Mouse (Mus musculus) ES-E14 (cell line): ENCODE data around the gene Sqstm1. TPM values are rescaled to one million over a fixed set of nuclear protein-coding genes. Genes with fewer than 3 reads are reported as not detected.

Experiments used
- DNase-seq: peaks from one replicate; pipeline ENCODE4 v3.0.0-alpha.2; 2013; ENCODE audit warnings: low read depth, low spot score
- H3K27ac ChIP-seq: 2 replicates; pipeline ENCODE4 v1.5.1; 2012; ENCODE audit warnings: low read depth, mild to moderate bottlenecking, low read length, moderate library complexity, mixed read lengths; ENCODE audit not compliant: poor library complexity, insufficient read depth, severe bottlenecking
- H3K36me3 ChIP-seq: 2 replicates; pipeline ENCODE4 v1.6.1; 2012; ENCODE audit warnings: mild to moderate bottlenecking, low read length, moderate library complexity, mixed read lengths; ENCODE audit not compliant: control insufficient read depth, poor library complexity, insufficient read depth, severe bottlenecking
- H3K4me1 ChIP-seq, 2 experiments: fragments of 150-350 bp in 1 of 2; sonication (generic) in 1 of 2; 2 replicates each; pipeline ENCODE4 v1.6.1; 2012; ENCODE audit warnings: low read length in 2 of 2, mild to moderate bottlenecking in 1 of 2, mixed read lengths in 1 of 2; ENCODE audit not compliant: control insufficient read depth in 2 of 2, insufficient read depth in 2 of 2, poor library complexity in 1 of 2
- H3K4me3 ChIP-seq, 2 experiments: fragments of 150-350 bp in 1 of 2; sonication (generic) in 1 of 2; 2 replicates each; pipeline ENCODE4 v1.5.1; 2012; ENCODE audit warnings: low read length in 2 of 2, low read depth in 1 of 2, mild to moderate bottlenecking in 1 of 2, mixed read lengths in 1 of 2; ENCODE audit not compliant: insufficient read depth in 1 of 2, poor library complexity in 1 of 2, severe bottlenecking in 1 of 2
- H3K9ac ChIP-seq: 2 replicates; pipeline ENCODE4 v1.6.1; 2012; ENCODE audit warnings: low read depth, mild to moderate bottlenecking, low read length, mixed read lengths; ENCODE audit not compliant: poor library complexity, insufficient read depth, severe bottlenecking
- H3K9me3 ChIP-seq: fragments of 150-350 bp; sonication (generic); 2 replicates; pipeline ENCODE4 v1.6.1; 2012; ENCODE audit warnings: low read depth, mild to moderate bottlenecking, low read length; ENCODE audit not compliant: control insufficient read depth, insufficient read depth
- CHD2 ChIP-seq: IDR thresholded peaks from 2 replicates; pipeline ENCODE4 v1.6.1; 2014; ENCODE audit warnings: mild to moderate bottlenecking, low read depth, low read length, inconsistent platforms
- HCFC1 ChIP-seq: IDR thresholded peaks from 2 replicates; pipeline ENCODE4 v1.6.1; 2012; ENCODE audit warnings: low read length, inconsistent platforms, borderline replicate concordance; ENCODE audit not compliant: insufficient read depth
- MAFK ChIP-seq: IDR thresholded peaks from 2 replicates; pipeline ENCODE4 v1.6.1; 2014; ENCODE audit warnings: mild to moderate bottlenecking, low read depth, low read length, inconsistent platforms; ENCODE audit not compliant: insufficient read depth
- ZC3H11A ChIP-seq: IDR thresholded peaks from 2 replicates; pipeline ENCODE4 v1.6.1; 2012; ENCODE audit warnings: low read depth, mild to moderate bottlenecking, inconsistent platforms, low read length, borderline replicate concordance
- ZNF384 ChIP-seq: IDR thresholded peaks from 2 replicates; pipeline ENCODE4 v1.6.1; 2012; ENCODE audit warnings: low read depth, low read length, inconsistent platforms
- in situ Hi-C, 2 experiments: fragments of 600-800 bp; cut with MboI; formaldehyde crosslinking; loops; one replicate each; pipeline ENCODE4 v1.15.1; 2025; ENCODE audit warnings: low sequenced_read_pairs in 2 of 2, inconsistent platforms in 1 of 2; ENCODE audit not compliant: unreplicated experiment in 2 of 2
- total RNA-seq: library from RNA; depleted of rRNA; stranded (reverse); fragments of 300-350 nt; gene quantifications from 2 replicates; pipeline ENCODE4 v1.2.3, GENCODE M21; 2012

Gene Sqstm1
- total RNA-seq, 1 experiment = 234 TPM

DNA sequence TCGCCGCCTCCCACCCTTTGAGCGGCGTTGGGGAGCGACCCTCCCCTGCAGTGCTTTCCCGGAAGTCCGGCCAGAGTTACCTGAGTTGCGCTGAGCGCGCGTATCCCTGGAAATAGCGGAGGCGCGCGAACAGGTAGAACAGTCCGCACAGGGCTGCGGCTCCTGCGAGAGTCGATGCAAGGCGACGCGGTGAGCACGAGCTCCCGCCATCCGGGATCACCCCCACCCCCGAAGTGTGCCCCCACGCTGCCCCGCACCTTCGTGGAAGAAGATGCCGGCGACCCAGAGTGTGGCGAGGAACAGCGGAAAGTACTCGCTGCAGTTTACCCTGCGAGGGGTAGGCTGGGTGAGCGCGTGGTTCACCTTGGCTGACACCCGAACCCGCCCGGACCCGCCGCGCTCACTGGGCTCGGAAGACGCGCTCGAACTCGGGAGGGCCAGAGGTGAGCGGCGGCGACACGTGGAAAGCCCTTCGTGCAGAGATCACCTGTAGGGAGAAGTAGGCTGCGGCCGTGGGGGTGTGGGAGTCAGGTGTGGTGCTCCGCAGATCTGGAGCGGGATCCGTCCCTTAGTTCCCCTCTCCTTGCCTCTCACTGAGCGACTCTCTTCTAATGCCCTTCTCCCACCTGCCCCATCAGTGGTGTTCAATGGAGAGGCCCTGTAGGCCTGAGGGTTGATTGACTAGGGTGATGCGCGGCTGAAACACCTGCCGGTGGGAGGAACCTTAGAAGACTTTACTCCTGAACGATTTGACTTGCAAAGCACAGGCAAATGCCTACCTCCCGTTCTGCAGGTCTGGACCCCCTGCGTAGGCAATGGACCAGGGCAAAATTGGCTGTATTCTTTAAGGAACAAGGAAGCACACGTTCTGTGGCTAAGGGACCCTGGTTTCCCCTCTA is 26.6 kb upstream of the Sqstm1 start:
- in situ Hi-C loops = no loop called here
- peaks cover 3 to 16% of the 10 kb centered on the region in 2 experiments; a peak in 3 of 4 replicates for H3K4me1 ChIP-seq
- peak overlapping the region; percentile 82 for H3K9ac ChIP-seq
- no peaks in the 10 kb centered on the region for H3K9me3 ChIP-seq
- TF ChIP-seq ZNF384 (no peak), ZC3H11A (no peak), CHD2 (no peak), HCFC1 (no peak), MAFK (no peak)
- DNase-seq = no peak
- no peak overlapping the region for H3K27ac ChIP-seq
- H3K36me3 ChIP-seq = peaks cover 11% of the 10 kb centered on the region
- H3K4me3 ChIP-seq = peak overlapping the region; percentile 81 to 87

DNA sequence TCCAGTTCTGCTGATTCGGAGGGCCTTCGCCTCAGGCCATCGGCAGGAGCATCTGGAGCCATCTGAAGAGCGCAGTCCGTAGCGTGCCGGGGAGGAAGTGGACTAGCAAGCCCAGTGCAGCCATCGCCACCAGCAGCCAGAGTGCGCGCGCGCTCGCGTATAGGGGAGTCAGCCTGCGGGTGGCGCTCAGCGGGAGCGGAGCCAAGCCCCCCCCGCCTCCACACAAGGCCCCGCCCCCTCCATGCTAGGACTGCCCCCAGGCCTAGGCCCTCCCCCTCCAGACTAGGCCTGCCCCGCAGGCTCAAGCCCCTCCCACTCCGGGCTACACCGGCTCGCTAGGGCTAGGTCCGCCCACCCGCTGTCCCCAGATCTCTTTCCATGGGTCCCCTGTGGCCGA is 25.9 kb upstream of the Sqstm1 start:
- DNase-seq = peak; percentile 90
- H3K4me3 ChIP-seq = peak overlapping the region; percentile 81 to 87
- H3K4me1 ChIP-seq = peaks cover 3 to 19% of the 10 kb centered on the region in 2 experiments; a peak in 2 of 4 replicates
- H3K9me3 ChIP-seq = no peaks in the 10 kb centered on the region
- peak overlapping the region; percentile 82 for H3K9ac ChIP-seq
- in situ Hi-C loops = no loop called here
- peaks cover 13% of the 10 kb centered on the region for H3K36me3 ChIP-seq
- no peak for TF ChIP-seq HCFC1
- TF ChIP-seq ZNF384 = no peak
- no peak for TF ChIP-seq ZC3H11A
- TF ChIP-seq CHD2 = no peak
- no peak for TF ChIP-seq MAFK
- no peak overlapping the region for H3K27ac ChIP-seq

DNA sequence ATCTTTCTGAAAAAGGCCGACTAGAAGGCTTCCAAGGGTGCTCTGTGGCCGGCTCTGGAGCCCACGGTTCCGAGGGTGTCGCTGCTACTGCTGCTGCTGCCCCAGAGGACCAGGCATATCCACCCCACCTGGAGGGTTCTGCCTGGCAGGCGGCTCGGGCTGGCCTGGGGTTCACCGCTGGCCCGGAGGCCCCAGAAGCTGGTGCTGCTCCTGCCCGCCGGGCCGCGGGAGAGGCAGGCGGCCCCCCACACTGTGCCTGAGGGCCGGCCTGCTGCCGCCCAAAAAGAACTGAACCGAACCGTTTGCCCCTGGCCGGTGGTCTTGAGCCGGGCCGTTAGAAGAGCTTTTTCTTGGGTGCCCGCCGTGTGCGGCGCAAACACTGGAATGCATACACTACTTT is 24.0 kb upstream of the Sqstm1 start:
- Histone ChIP-seq H3K27ac (no peak overlapping the region), H3K9ac (peak overlapping the region; percentile 51; the same call in 1 of the 2 replicates), H3K9me3 (no peaks in the 10 kb centered on the region), H3K4me1 (peaks cover 3 to 23% of the 10 kb centered on the region in 2 experiments; a peak in 2 of 4 replicates), H3K4me3 (peak overlapping the region; percentile 29 to 46; a peak in 3 of 4 replicates), H3K36me3 (peaks cover 13% of the 10 kb centered on the region)
- no peak for DNase-seq
- no peak for TF ChIP-seq ZNF384
- no peak for TF ChIP-seq CHD2
- TF ChIP-seq ZC3H11A = no peak
- no peak for TF ChIP-seq HCFC1
- TF ChIP-seq MAFK = no peak
- in situ Hi-C loops = no loop called here

DNA sequence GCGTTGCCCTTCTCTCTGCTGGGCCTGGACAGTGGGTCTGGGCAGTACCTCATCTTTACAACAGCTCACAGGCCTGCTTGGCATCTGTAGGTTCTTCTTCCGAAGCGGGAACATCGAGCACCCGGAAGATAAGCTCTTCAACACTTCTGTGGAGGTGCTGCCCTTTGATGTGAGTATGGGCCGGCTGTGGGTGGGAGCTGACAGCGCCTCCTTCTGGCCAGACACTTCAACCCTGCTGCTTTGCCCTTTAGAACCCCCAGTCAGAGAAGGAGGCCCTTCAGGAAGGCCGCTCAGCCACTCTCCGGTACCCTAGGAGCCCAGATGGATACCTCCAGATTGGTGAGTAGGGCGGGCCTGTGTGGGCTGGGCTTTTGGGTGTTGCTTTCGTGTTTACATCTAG is 23.4 kb upstream of the Sqstm1 start:
- peaks cover 3 to 25% of the 10 kb centered on the region in 2 experiments; a peak in 2 of 4 replicates for H3K4me1 ChIP-seq
- H3K27ac ChIP-seq = no peak overlapping the region
- H3K9me3 ChIP-seq = no peaks in the 10 kb centered on the region
- peaks cover 13% of the 10 kb centered on the region for H3K36me3 ChIP-seq
- no peak overlapping the region for H3K4me3 ChIP-seq
- in situ Hi-C loops = no loop called here
- H3K9ac ChIP-seq = no peak overlapping the region; the same call in 1 of the 2 replicates
- DNase-seq = no peak
- TF ChIP-seq MAFK (no peak), ZC3H11A (no peak), HCFC1 (no peak), ZNF384 (no peak), CHD2 (no peak)
